Mouse (Mus musculus) heart, postnatal 0 days (tissue): ENCODE data around the gene 9430097D07Rik.

Source experiments
- CTCF ChIP-seq: IDR thresholded peaks from 2 replicates; pipeline ENCODE4 v1.5.1; 2016; ENCODE audit warnings: antibody characterized with exemption, control low read depth, low read depth
- EP300 ChIP-seq: IDR thresholded peaks from 2 replicates; pipeline ENCODE4 v1.6.1; 2016; ENCODE audit warnings: antibody characterized with exemption, low read depth

- TF ChIP-seq CTCF = no peak
- TF ChIP-seq EP300 = no peak
These were observed at the start of gene 9430097D07Rik for GRCm38 (mm10) chr2:32575586-32576160.
